Mouse (Mus musculus) forebrain, embryonic 11.5 days (tissue): Measurements from ENCODE around the gene Poln. TPM values are rescaled to one million over a fixed set of nuclear protein-coding genes. Genes with fewer than 3 reads are reported as not detected.

ENCODE experiments used
- ATAC-seq: fragments of 200-750 bp; cut with Nextera tagmentation; replicated peaks from 2 replicates; pipeline ENCODE4 v1.8.0; 2017; ENCODE audit warnings: moderate TSS enrichment; ENCODE audit not compliant: low FRiP score
- DNase-seq: peaks from one replicate; pipeline ENCODE4 v3.0.0-alpha.2; 2017; ENCODE audit warnings: low spot score
- H3K27ac ChIP-seq: fragments of 300-500 bp; sonication (generic); 2 replicates; pipeline ENCODE4 v1.5.1; 2014; ENCODE audit warnings: low read depth, low read length
- H3K27me3 ChIP-seq: fragments of 300-500 bp; sonication (generic); 2 replicates; pipeline ENCODE4 v1.6.1; 2014; ENCODE audit warnings: mild to moderate bottlenecking, low read length, mixed read lengths; ENCODE audit not compliant: control insufficient read depth, insufficient read depth
- H3K36me3 ChIP-seq: fragments of 300-500 bp; sonication (generic); 2 replicates; pipeline ENCODE4 v1.6.1; 2014; ENCODE audit warnings: mild to moderate bottlenecking, low read length, moderate library complexity, mixed read lengths; ENCODE audit not compliant: control insufficient read depth, insufficient read depth
- H3K4me1 ChIP-seq: fragments of 300-500 bp; sonication (generic); replicated peaks from 2 replicates; pipeline ENCODE4 v1.6.1; 2014; ENCODE audit warnings: low read length, mixed read lengths; ENCODE audit not compliant: control insufficient read depth, insufficient read depth
- H3K4me2 ChIP-seq: fragments of 300-500 bp; sonication (generic); 2 replicates; pipeline ENCODE4 v1.6.1; 2014; ENCODE audit warnings: low read depth, mild to moderate bottlenecking, low read length, moderate library complexity, mixed read lengths; ENCODE audit not compliant: severe bottlenecking
- H3K4me3 ChIP-seq: fragments of 300-500 bp; sonication (generic); 2 replicates; pipeline ENCODE4 v1.5.1; 2014; ENCODE audit warnings: low read depth, low read length
- H3K9ac ChIP-seq: fragments of 300-500 bp; sonication (generic); 2 replicates; pipeline ENCODE4 v1.6.1; 2014; ENCODE audit warnings: low read length
- H3K9me3 ChIP-seq: fragments of 300-500 bp; sonication (generic); 2 replicates; pipeline ENCODE4 v1.6.1; 2016; ENCODE audit warnings: low read length, mixed read lengths; ENCODE audit not compliant: control insufficient read depth
- WGBS: fragments of 180-500 bp; shearing (Covaris S2); extraction: QIAGEN DNeasy Blood & Tissue Kit; methylation state at CpG from one replicate; pipeline ENCODE4 v1.1.7; 2014; 5-methylcytosine and 5-hydroxymethylcytosine counted together
- polyA plus RNA-seq: library from polyadenylated mRNA; unstranded; fragments of >200 nt; fragmentation: Nextera tagmentation; extraction: Ambion mirVana; gene quantifications from 2 replicates; pipeline ENCODE4 v1.2.1, GENCODE M21; 2014

Gene Poln
- polyA plus RNA-seq, 1 experiment from 2014 or later, result 1.7 TPM

GRCm38 (mm10) chr5:34018968-34019367 lies 150.3 kb downstream of the Poln start:
- H3K36me3 ChIP-seq, result no peaks in the 10 kb centered on the region
- no peak for DNase-seq
- H3K4me3 ChIP-seq, result no peak overlapping the region
- no peaks in the 10 kb centered on the region for H3K4me1 ChIP-seq
- H3K27me3 ChIP-seq, result no peaks in the 10 kb centered on the region
- no peak overlapping the region for H3K4me2 ChIP-seq
- no peak for ATAC-seq
- H3K9me3 ChIP-seq, result no peaks in the 10 kb centered on the region
- WGBS, result 86% methylated on average over 4 of the region's 4 CpGs
- no peak overlapping the region for H3K9ac ChIP-seq
- no peak overlapping the region for H3K27ac ChIP-seq

GRCm38 (mm10) chr5:34014652-34015051 lies 154.6 kb downstream of the Poln start:
- WGBS, result 74% methylated on average over 1 of the region's 1 CpGs
- Histone ChIP-seq H3K27me3 (no peaks in the 10 kb centered on the region), H3K4me2 (no peak overlapping the region), H3K36me3 (no peaks in the 10 kb centered on the region), H3K4me1 (no peaks in the 10 kb centered on the region), H3K9ac (no peak overlapping the region), H3K27ac (no peak overlapping the region), H3K4me3 (no peak overlapping the region), H3K9me3 (no peaks in the 10 kb centered on the region)
- no peak for DNase-seq
- no peak for ATAC-seq

- no peaks in the 10 kb centered on the region for H3K4me1 ChIP-seq
- H3K9me3 ChIP-seq, result no peaks in the 10 kb centered on the region
- H3K4me3 ChIP-seq, result no peak overlapping the region
- no peaks in the 10 kb centered on the region for H3K36me3 ChIP-seq
- H3K4me2 ChIP-seq, result no peak overlapping the region
- no peaks in the 10 kb centered on the region for H3K27me3 ChIP-seq
- H3K9ac ChIP-seq, result no peak overlapping the region
- 89% methylated on average over 4 of the region's 4 CpGs for WGBS
- H3K27ac ChIP-seq, result no peak overlapping the region
- ATAC-seq (no peak), DNase-seq (no peak)
Measured at GRCm38 (mm10) chr5:34007392-34007941, 161.8 kb downstream of the Poln start.

GRCm38 (mm10) chr5:34006832-34007231 lies 162.4 kb downstream of the Poln start:
- WGBS, result 86% methylated on average over 4 of the region's 4 CpGs
- ATAC-seq, result no peak

GRCm38 (mm10) chr5:34004618-34005017 lies 164.6 kb downstream of the Poln start:
- no peak for DNase-seq

More at GRCm38 (mm10) chr5:34006832-34007231, 162.4 kb downstream of the Poln start:
- no peaks in the 10 kb centered on the region; the same call in 1 of the 2 replicates for H3K36me3 ChIP-seq
- H3K4me2 ChIP-seq, result no peak overlapping the region
- no peak overlapping the region for H3K9ac ChIP-seq
- H3K4me3 ChIP-seq, result no peak overlapping the region
- H3K9me3 ChIP-seq, result no peaks in the 10 kb centered on the region
- no peak overlapping the region for H3K27ac ChIP-seq
- DNase-seq, result no peak
- no peaks in the 10 kb centered on the region for H3K4me1 ChIP-seq
- H3K27me3 ChIP-seq, result no peaks in the 10 kb centered on the region

GRCm38 (mm10) chr5:34002636-34003035 lies 166.6 kb downstream of the Poln start:
- H3K4me1 ChIP-seq, result peaks cover 5% of the 10 kb centered on the region; the same call in 1 of the 2 replicates

More at GRCm38 (mm10) chr5:34004618-34005017, 164.6 kb downstream of the Poln start:
- Histone ChIP-seq H3K27ac (no peak overlapping the region), H3K4me3 (no peak overlapping the region), H3K36me3 (peaks cover 3% of the 10 kb centered on the region), H3K9ac (no peak overlapping the region), H3K9me3 (no peaks in the 10 kb centered on the region), H3K4me2 (no peak overlapping the region), H3K27me3 (no peaks in the 10 kb centered on the region), H3K4me1 (no peaks in the 10 kb centered on the region; the same call in 1 of the 2 replicates)
- no peak for ATAC-seq
- WGBS, result 86% methylated on average over 5 of the region's 5 CpGs

GRCm38 (mm10) chr5:34001401-34001800 lies 167.8 kb downstream of the Poln start:
- H3K27me3 ChIP-seq, result peaks cover 5% of the 10 kb centered on the region; the same call in 1 of the 2 replicates
- H3K4me1 ChIP-seq, result peaks cover 8% of the 10 kb centered on the region; the same call in 1 of the 2 replicates
- H3K36me3 ChIP-seq, result peaks cover 3% of the 10 kb centered on the region
- no peak overlapping the region for H3K4me3 ChIP-seq
- WGBS, result 100% methylated on average over 1 of the region's 1 CpGs
- ATAC-seq (no peak), DNase-seq (no peak)
- H3K9me3 ChIP-seq, result no peaks in the 10 kb centered on the region
- no peak overlapping the region for H3K4me2 ChIP-seq
- H3K9ac ChIP-seq, result no peak overlapping the region
- no peak overlapping the region for H3K27ac ChIP-seq

More at GRCm38 (mm10) chr5:34002636-34003035, 166.6 kb downstream of the Poln start:
- peaks cover 4% of the 10 kb centered on the region; the same call in 1 of the 2 replicates for H3K27me3 ChIP-seq
- peaks cover 3% of the 10 kb centered on the region for H3K36me3 ChIP-seq
- no peaks in the 10 kb centered on the region for H3K9me3 ChIP-seq
- H3K9ac ChIP-seq, result no peak overlapping the region
- WGBS, result 86% methylated on average over 4 of the region's 4 CpGs
- ATAC-seq, result no peak
- H3K4me3 ChIP-seq, result no peak overlapping the region
- DNase-seq, result no peak
- H3K4me2 ChIP-seq, result no peak overlapping the region
- H3K27ac ChIP-seq, result no peak overlapping the region

GRCm38 (mm10) chr5:34000809-34001208 lies 168.4 kb downstream of the Poln start:
- no peaks in the 10 kb centered on the region for H3K9me3 ChIP-seq
- H3K4me3 ChIP-seq, result no peak overlapping the region
- H3K4me2 ChIP-seq, result no peak overlapping the region
- H3K4me1 ChIP-seq, result peaks cover 8% of the 10 kb centered on the region; the same call in 1 of the 2 replicates
- H3K27me3 ChIP-seq, result peaks cover 5% of the 10 kb centered on the region
- no peak overlapping the region for H3K27ac ChIP-seq
- peaks cover 3% of the 10 kb centered on the region for H3K36me3 ChIP-seq
- WGBS, result 95% methylated on average over 25 of the region's 25 CpGs
- DNase-seq (no peak), ATAC-seq (no peak)
- no peak overlapping the region for H3K9ac ChIP-seq
